Mouse (Mus musculus): ENCODE data around the gene Gm29666.
A peak's percentile ranks its signal among the peaks of the same experiment; 100 is the strongest.
"Not testable (repeated sequence)": the region's sequence is repeated elsewhere in the genome, so short reads cannot be mapped to it uniquely, and the experiment has no call there.

Gene Gm29666

DNA sequence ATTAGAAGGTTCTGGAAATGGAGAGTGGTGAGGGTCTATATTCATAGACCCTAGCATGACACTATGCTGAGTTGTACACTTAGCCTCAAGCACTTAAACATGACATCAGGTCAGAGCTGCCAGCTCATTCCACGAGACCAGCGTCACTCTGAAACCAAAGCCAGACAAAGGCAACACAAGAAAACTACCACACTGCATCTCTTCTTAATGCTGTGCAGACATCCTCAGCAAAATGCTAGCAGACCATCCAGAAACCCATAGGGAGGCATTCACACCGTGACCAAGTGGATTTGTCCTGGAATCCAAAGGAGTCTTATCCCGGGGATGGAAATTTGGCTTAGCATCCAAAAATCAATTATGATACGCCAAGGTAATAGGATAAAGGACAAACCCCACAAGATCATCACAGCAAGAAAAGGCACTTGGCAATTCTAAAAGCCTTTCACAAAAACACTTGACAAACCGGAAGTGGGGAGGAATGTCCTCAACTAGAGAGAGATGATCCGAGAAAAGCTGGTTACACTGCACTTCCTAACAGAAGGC is 15.9 kb downstream of the Gm29666 start:
- DNase-seq = no peak

DNA sequence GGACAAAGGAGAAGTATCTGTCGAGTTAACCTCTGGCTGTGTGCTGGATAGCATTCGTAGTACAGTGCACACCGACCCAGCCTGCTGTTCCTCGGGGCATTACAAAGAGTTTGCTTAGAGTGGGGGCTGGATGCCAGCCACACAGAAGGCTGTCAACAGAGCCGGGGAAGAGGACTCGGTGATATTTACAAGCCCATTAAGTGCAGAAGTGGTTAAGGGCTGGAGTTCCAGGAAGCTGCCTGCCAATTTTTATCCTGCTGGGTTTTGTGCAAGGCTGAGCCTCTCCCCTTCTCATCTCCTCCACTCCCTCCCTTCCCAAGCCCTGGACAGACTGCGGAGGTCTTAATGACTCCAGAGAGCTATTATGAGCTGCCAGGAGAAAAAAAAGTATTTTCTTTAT is 21.8 kb downstream of the Gm29666 start:
- no peak for DNase-seq

DNA sequence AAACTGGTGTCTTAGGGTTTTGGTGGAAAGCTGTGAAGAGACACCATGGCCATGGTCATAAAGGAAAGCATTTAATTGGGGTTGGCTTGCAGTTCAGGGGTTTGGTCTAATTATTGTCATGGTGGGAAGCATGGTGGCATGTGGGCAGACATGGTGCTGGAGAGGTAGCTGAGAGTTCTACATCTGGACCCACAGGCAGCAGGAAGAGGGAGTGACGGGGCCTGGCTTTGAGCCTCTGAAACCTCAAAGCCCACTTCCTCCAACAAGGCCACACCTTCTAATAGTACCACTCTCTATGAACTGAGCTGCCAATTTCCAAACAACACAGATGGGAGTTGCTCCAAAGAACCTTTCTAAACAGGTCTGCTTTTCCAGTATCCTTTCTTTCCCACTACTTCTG is 23.2 kb downstream of the Gm29666 start:
- DNase-seq = no peak

DNA sequence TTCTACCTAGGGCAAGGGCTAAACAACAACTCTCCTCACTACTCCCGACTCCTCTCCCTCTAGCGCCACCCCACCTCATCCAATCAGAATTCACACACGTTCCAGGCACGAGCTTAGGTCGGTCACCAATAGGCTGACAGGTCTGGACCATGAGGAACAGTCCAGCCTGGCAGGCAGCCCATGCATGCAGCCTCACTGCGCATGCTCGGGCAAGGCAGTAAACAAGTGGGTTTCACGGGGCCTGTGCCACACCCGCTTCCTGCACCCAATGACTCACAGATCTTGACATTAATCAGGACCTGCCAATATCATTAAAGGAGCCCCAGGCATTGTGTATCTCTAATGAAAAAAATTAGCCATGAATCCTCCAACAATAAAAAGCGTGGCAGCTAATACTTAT is 23.6 kb downstream of the Gm29666 start:
- not testable (repeated sequence) for DNase-seq

DNA sequence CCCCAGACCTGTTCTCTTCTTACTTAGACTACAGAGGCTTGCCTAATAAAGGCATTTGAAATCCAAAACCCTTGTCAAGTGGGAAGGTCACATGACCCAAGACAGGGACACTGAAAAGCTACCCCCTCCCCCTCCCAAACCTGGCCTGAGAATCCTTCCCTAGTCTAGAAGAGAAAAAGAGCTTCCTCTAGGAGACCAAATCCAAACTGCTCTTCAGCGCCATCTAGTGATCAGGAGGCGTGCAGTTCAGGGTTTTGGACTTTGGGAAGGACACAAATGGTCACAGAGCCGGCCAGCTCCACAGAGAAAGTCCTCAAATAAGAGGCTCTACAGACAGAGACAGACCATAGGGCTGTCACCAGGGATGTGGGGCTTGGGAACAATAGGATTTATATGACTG is 28.2 kb downstream of the Gm29666 start:
- DNase-seq = peak; percentile 60

DNA sequence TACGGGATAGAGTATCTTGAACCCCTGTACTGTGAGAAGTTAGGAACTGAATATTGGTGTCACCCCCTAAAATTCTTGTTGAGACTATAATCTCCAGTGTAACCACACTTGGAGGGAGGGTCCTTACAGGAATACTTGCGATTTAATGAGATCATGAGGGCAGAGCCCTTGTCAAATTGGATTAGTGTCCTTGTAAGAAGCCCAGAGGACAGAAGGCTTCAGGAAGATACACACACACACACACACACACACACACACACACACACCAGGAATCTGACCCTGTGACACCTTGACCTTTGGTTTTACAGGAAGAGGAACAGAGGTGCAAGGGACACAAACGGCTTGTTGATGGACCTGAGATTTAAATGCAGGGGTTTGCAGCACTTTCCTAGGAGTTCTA is 28.6 kb downstream of the Gm29666 start:
- DNase-seq = no peak

DNA sequence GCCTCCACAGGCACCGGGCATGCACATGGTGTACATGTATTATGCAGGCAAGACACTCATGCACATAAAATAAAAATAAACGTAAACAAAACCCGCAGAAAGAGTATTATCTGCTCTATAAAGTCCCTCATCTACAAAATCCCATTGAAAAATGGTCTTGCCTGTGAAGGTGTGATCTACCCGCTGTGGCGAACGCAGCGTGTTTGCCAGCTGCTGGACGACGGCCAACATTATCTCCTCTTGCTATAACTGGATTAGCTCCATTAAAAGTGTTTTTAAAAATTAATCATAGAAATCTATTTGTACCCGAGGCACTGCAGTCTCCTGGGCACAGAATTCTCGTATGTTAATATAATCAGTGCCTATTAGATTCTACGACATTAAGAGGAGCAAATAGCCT is 31.8 kb downstream of the Gm29666 start:
- no peak for DNase-seq

DNA sequence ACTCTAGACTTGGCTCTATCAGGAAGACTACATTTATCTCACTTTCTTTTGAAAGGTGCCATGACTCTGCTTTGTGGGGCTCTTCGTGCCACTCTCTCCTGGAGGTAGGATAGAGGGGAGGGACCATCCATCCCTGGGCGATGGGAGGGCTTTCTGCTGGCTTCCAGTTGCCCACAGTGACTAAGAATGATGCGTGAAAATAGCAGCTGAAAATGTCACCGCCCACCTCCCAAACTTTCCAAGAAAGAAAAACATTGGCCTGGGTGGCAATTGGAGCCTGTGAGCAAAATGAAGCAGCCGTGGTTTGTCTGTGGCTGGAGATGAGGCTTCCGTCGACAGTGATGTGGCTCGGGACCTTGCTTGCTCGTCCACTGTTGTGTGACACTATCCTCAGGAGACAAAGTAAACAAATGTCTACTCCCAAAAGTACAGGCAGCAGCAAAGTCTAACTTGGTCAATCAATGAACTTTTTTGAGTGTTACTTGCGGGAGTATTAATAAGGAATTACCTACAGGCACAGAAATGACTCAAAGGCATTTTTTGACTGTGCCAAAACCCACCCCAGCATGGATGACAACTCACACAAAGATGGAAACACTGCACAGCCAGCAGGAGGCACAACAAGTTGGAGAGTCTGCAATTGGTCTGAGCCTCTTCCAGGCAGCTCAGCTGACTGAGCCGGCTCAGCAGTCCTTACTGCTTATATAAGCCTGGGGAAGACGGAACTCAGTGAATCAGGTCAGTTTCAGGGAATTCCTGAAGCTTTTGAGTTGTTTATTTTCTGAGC is 42.6 kb downstream of the Gm29666 start:
- DNase-seq = no peak

DNA sequence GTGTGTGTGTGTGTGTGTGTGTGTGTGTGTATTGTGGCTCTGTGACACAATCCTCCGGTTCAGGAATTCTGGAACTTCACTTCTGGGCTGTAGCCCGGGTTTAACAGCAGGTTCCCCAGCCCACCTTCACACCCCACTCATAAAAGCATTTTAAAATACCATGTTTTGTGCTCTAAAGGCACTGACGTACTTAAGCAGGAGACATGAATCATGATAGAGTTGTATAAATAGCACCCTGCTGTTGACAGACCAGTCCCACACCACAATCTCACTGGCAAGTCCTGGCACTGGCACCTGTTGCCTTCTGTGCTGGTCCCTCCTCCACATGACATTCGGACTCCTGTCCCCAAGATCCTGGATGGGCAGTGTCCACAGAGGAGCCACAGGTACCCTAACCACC is 46.0 kb downstream of the Gm29666 start:
- DNase-seq = no peak

DNA sequence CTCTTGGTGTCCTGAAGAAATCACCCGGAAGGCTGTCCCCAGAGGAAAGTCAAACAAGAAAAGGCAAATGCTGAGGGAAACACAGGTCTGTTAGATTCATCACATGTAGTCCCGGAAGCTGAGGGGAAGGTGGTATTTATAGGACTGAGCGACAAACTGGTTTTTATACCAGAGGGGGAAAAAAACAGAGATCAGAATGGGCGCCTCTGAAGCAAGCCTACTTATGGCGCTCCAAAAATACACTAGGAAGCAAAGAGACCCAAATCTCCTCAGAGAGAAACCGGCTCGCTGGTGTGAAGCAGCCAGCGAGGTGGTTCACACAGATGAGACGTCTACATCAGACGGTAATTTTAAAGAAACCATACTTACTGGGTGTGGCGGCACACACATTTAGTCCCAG is 46.8 kb downstream of the Gm29666 start:
- DNase-seq = no peak

DNA sequence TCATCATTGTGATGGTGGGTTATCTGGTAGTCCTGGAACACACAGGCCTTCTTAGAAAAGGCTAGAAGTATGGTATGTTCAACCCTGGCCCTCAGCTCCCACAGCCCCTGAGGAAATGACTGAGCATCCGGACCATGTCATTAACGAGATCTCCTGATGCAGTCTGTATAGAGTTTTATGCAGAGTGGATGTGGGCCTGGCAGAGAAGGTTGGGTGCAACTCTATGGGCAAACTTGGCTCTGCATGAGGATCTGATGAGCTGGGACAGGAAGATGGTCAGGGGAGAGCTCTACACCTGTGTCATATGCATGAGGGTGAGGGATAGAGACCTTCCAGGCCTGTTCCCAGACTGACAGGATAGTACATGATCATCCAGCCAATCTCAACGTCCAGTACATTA is 48.0 kb downstream of the Gm29666 start:
- DNase-seq = no peak

DNA sequence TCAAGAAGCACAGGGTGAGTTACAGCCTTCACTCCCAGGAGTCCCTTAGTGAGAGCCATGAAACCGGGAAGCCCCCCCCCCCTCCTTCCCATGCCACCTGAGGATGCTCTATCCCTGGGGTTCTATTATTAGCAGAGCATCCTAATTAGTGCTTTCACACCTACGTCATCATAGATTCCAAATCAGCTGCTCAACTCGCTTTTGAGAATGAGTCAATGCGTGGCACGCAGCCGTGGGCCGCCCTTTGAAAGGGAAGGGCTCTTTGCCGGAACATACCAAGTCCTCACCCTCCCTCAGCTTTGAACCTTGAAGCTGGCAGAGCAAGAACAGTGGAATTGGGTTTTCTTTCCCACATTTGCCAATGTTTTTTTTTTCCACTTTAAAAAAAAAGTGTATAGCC is 57.9 kb downstream of the Gm29666 start:
- no peak for DNase-seq
